Mouse (Mus musculus): ENCODE data around the gene Cd200r4.
A peak's percentile ranks its signal among the peaks of the same experiment; 100 is the strongest.
"Not testable (repeated sequence)": the region's sequence is repeated elsewhere in the genome, so short reads cannot be mapped to it uniquely, and the experiment has no call there.

Gene Cd200r4

DNA sequence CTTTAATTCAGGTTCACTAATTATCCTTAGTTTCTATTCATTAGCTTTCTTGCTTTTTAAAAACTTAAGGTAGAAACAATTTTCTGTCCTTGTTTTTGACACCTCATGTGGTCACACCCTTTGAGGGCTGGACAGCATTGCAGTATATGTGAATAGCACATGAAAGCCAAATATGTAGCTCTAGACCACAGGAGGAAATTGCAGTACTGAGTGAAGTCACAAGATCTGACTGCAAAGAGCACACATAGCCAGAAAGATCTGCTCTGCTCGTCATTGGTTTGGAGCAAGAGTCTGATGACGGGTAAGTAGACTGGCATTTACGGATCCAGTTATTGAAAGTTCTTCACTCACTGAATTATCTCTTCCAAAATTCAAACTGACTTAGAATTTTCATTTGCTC lies at the start of gene Cd200r4:
TSS of gene Cd200r4 (plus strand) at position 190 of the 400 bp plus-strand sequence.
- DNase-seq = no peak

- DNase-seq = no peak
Measured at GRCm38 (mm10) chr16:44761811-44762210, 49.7 kb upstream of the Cd200r4 start.

GRCm38 (mm10) chr16:44765555-44766319 lies 45.8 kb upstream of the Cd200r4 start, which contains the start of gene Cd200r1:
Gene Cd200r1, plus strand, starts transcription at chr16:44765736.
- no peak for DNase-seq

DNA sequence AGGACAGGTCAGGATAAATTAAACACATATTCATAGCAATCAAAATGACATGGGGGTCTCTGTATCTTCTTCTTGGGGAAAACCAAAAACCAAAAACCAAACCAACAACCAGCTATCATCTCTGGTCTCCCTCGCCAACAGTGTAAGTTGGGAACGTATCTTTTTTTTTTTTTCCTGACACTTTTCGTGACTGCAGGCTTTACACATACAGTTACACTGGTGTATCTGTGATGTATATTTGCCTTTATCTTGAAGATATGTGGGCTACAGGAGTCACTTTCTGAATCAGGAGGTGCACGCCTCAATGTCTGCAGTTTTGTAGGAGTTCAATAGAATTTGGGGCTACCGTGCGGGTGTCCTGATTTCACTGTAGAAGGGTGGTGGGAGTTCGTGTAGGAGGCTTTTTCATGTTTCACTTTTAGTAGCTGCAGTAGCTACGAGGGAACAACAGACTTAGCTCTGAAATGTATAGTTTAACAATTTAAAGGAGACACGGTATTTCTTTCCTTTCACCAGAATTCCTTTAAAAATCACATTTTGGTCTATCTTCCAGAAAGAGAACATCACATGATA lies 45.1 kb upstream of the Cd200r4 start:
- DNase-seq = no peak

- no peak for DNase-seq
Measured at GRCm38 (mm10) chr16:44767506-44767905, 44.0 kb upstream of the Cd200r4 start.

DNA sequence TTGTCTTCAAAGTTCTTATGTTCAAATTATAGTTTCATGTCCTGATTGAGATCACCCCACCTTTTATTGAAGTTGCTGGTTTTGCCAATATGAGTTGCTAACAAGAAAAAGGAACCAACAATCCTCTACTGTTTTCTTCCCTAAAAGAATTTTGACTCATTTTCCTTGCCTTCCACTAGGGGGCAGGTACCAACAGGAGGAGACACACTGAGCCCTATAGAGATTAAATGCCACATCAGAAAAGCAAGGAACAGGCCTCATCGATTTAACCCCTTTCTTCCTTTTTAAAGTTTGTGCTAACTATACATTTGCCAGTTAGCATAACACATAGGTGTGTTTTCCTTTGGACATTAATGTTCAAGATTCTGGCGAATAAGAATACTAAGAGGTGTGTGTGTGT lies 43.6 kb upstream of the Cd200r4 start:
- no peak for DNase-seq

GRCm38 (mm10) chr16:44772577-44772976 lies 39.0 kb upstream of the Cd200r4 start:
- DNase-seq = no peak

- no peak for DNase-seq
Measured at GRCm38 (mm10) chr16:44773673-44774072, 37.9 kb upstream of the Cd200r4 start.

GRCm38 (mm10) chr16:44774201-44774600 lies 37.3 kb upstream of the Cd200r4 start:
- no peak for DNase-seq

GRCm38 (mm10) chr16:44778538-44779147 lies 32.9 kb upstream of the Cd200r4 start:
- DNase-seq = peak; percentile 37

DNA sequence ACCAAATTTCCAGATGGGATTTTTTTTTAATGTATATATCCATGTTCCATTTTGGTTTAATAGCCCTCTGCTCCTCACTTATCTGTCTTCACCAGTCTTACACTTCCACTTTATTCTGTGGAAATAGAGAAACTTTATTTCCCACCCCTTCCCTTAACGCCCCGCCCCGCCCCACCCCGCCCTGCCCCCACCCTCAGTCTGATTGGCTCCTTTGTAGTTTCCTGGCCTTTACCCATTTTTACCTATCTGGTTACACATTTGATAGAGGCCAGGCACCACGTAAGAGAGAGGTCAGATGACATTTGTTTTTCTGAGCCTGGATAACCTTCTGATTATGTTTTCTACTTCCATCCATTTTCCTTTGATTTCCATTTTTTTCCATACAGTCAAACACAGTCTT lies 32.0 kb upstream of the Cd200r4 start:
- no peak for DNase-seq

- DNase-seq = no peak
Measured at GRCm38 (mm10) chr16:44780751-44781150, 30.8 kb upstream of the Cd200r4 start.

DNA sequence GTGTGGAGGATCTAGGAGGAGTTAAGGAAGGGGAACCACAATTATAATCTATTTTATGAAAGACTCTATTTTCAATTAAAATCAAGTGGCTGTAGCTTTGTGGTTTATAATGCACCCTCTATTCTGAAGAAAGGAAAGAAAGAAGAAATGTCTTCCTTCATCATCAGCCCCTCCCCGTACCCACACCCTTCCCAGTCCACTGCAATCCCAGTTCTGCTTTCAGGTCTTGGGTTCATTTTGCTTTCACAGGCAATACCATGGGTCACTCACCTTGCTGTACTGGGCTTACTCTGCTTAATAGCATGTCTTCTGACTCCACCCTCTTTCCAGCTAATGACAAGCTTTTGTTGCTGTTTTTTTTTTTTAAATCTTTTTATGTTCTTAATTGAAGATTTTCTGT lies 24.6 kb upstream of the Cd200r4 start:
- DNase-seq = no peak

- no peak for DNase-seq
Measured at GRCm38 (mm10) chr16:44794416-44794815, 17.1 kb upstream of the Cd200r4 start.

DNA sequence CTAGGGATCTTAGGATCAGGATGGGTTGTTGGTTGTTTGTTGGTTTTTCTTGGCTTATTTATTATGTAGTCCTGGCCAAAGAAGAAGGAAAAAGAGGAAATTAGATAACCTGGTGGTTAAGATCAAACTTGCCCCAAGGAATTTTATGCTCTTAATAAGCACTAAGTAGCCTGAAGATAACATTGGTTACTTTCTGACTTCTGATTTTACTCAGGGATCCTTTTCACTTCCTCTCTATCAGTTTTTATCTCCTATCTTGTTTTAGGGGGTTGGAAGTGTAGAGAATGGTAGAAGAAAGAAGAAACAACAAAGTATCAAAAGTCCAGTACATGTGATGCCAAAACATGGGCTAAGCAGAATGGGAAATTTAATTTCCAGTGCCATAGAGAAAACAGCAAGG lies 5.6 kb upstream of the Cd200r4 start:
- DNase-seq = no peak

DNA sequence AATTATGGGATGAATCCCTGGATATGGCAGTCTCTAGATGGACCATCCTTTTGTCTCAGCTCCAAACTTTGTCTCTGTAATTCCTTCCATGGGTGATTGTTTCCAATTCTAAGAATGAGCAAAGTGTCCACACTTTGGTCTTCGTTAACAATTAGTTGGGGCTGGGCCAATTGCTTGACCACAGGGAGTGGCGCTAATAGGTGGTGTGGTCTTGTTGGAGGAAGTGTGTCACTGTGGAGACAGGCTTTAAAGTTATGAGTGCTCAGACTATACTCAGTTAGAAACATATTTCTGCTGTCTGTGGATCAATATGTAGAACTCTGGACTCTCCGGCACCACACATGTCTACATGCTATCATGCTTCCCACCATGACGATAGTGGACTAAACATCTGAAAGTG lies 1.3 kb upstream of the Cd200r4 start:
- DNase-seq = not testable (repeated sequence)

DNA sequence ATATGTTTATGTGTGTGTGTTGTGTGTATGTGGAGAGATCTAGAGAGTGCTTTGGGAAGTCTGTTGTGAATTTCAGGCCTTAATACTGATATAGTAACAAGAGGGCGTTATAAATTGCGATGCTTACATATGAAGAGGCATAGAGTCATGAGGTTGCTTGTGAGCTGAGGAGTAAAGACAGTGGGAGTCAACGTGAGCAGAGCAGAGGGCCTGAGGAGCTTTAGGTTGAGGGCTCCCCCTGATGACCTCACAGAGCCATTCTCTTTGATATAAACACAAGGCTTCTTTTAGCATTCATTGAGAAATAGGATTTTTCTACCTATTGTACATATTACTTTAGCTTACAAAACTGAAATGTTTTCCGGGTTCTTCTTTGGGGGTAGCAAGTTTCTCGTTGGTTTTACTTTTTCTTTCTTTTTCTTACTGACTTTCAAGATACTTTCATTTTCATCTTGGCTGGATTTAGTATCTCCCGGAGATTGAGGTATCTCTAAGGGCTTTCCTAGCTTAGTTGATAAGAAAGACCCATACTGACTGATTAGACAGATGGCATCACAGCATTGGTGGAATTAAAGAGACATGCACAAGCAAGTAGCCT lies 1.0 kb downstream of the Cd200r4 start:
- no peak for DNase-seq

- no peak for DNase-seq
Measured at GRCm38 (mm10) chr16:44818010-44818409, 6.5 kb downstream of the Cd200r4 start.

DNA sequence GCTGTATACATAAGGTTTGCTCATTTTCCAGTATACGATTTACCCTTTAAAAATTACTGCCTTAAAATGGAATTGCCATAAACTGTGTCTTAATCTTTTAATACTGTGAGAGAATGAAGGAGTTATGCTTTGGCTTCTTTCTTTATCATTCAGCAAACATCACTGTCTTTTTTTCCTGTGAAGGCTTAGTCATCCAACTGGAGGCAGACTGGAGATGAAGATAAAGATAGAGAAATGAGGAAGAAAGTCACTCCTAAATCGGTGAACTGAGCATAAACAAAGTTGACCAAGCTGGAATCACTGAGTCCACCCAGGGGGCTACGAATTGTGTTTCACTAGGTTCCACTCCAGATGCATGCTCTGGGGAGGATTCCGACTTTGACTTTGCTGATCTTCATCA lies 9.0 kb downstream of the Cd200r4 start:
- no peak for DNase-seq

DNA sequence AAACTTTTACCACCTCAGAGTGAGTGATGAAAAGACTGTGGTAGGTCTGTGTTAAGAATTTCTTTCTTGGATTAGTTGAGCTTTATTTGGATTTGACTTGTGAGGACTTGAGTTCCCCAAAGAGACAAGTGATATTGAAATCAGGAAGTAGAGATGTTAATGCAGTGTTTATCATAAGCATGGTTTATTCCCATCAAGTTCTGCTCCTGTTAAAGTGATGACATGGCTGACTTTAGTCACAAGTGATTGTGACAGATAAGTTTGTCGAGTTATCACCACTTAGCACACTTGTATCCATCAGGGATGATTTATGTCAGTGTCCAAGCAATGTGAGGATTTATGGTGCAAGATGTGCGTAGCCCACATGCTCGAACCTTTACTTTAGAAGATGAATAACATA lies 20.8 kb downstream of the Cd200r4 start:
- no peak for DNase-seq

GRCm38 (mm10) chr16:44833189-44833588 lies 21.7 kb downstream of the Cd200r4 start:
- DNase-seq = not testable (repeated sequence)

DNA sequence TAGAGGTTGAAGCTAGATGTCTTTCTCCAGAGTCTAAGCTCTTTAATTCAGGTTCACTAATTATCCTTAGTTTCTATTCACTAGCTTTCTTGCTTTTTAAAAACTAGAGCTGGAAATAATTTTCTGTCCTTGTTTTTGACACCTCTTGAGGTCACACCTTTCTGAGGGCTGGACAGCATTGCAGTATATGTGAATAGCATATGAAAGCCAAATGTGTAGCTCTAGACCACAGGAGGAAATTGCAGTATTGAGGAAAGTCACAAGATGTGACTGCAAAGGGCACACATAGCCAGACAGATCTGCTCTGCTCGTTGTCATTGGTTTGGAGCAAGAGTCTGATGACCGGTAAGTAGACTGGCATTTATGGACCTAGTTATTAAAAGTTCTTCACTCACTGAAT lies 55.3 kb downstream of the Cd200r4 start, which contains the start of gene Cd200r2:
TSS of gene Cd200r2 (plus strand) at position 301 of the 400 bp plus-strand sequence.
- DNase-seq = no peak

DNA sequence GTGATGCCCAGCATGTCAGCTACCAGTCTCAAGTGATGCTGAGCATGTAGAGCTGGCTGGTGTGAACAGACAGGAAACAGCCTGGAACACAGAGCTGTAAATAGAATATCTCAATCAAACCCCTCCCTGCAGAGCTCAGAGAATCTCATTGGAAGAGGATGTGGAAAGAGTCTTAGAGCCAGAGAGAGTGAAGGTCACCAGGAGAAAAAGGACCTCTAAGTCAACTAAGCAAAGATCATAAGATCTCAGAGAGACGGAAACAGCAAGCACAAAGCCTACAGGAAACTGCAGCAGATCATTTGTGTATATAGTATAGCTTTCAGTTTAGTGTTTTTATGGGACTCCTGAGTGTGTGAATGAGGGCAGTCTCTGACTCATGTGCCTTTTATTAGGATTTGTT lies 63.6 kb downstream of the Cd200r4 start:
- DNase-seq = no peak

- DNase-seq = no peak
Measured at GRCm38 (mm10) chr16:44876625-44877024, 65.1 kb downstream of the Cd200r4 start.
